Mouse (Mus musculus): ENCODE data around the gene Saa1. TPM values are rescaled to one million over a fixed set of nuclear protein-coding genes. Genes with fewer than 3 reads are reported as not detected.
"Not testable (repeated sequence)": the region's sequence is repeated elsewhere in the genome, so short reads cannot be mapped to it uniquely, and the experiment has no call there.

Saa1 gene
- polyA plus RNA-seq, 1 experiment from 2014 or later, result 2.9 TPM

DNA sequence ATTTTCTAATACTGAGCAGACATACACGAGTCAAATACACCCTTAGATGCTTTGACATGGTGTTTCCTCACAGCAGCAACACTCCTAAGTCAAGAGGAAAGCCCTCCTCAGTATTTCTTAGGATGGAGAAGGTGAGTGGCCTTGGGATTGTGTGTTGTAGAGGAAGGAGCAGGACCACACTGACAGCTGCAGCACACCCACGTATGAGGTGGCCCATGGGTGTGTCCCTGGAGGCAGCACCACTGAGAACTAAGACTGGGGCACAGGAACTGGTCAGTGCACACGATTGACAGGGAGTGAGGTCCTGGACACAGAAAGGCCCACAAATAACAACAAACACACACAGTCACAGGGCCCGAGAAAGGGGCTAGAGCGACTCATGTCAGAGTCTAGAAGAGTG lies 2.7 kb downstream of the Saa1 start:
- not testable (repeated sequence) for H3K4me2 ChIP-seq; H3K4me1 ChIP-seq; H3K27ac ChIP-seq; H3K27me3 ChIP-seq; ATAC-seq (replicated peaks; ENCODE audit: low FRiP score); H3K9me3 ChIP-seq (replicated peaks); H3K36me3 ChIP-seq; H3K4me3 ChIP-seq (replicated peaks); H3K9ac ChIP-seq
- WGBS, result 75% methylated on average over 5 of the region's 5 CpGs

DNA sequence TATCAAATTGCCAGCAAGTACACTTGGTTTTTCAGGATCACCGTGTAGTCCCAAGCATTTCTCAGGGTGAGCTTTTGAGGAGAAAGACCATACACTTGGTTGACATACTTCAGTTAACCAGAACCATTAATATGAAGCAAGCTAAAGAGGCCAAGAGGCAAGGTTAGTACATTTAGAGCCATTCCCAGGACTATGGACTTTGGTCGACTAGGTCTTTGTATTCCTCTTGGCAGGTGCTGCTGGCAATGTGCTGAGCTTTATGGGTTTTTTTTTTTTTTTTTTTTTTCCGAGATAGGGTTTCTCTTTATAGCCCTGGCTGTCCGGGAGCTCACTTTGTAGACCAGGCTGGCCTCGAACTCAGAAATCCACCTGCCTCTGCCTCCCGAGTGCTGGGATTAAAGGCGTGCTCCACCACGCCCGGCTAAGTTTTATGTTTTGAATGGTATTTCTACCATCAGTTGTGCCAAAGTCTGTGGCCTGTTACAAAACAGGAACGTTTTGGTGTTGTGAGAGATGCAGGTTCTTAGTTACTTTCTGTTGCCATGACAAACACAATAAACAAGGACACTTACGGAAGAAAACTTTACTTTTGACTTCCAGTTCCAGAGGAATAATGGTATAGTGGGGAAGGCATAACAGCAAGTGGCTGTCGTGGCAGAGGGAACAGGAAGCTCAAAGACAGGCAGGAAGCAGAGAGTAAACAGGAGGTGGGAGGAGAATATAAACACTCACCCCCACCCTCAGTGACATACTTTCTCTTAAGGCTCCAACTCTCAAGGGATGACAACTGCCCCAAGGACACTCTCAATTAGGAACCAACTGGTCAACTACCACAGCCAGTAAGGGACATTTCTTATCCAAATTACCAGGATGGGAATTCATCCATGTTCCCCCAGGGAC lies 4.0 kb downstream of the Saa1 start:
- H3K4me1 ChIP-seq, result no peaks in the 10 kb centered on the region
- no peaks in the 10 kb centered on the region for H3K9me3 ChIP-seq (replicated peaks)
- H3K27me3 ChIP-seq, result no peaks in the 10 kb centered on the region
- no peak overlapping the region for H3K9ac ChIP-seq
- 75% methylated on average over 12 of the region's 12 CpGs for WGBS
- H3K36me3 ChIP-seq, result no peaks in the 10 kb centered on the region
- H3K27ac ChIP-seq, result no peak overlapping the region
- H3K4me3 ChIP-seq (replicated peaks), result no peak overlapping the region
- ATAC-seq (replicated peaks; ENCODE audit: low FRiP score), result no peak
- no peak overlapping the region for H3K4me2 ChIP-seq

DNA sequence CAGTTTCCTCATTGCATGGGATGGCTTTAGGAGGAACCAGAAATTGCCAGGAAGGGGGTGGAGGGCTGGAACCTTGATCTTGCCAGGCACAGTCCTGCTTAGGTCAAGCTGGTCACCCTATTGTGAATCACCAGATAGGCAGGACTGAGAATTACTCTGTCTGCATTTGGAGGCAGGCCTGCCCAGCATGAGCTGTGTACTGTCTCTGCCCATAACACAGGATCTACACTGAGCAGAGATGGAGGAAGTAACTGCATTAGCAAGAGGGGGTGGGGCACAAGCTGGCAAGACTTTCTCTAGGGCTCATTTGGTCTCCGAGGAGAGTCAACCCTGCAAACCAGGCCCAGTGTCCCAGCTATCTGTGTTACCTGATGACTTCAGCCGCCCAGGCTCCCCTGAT lies 7.8 kb downstream of the Saa1 start:
- Histone ChIP-seq H3K4me3 (replicated peaks) (no peak overlapping the region), H3K36me3 (no peaks in the 10 kb centered on the region), H3K27me3 (no peaks in the 10 kb centered on the region), H3K27ac (no peak overlapping the region), H3K4me1 (no peaks in the 10 kb centered on the region), H3K9me3 (replicated peaks) (peaks cover 3% of the 10 kb centered on the region; the same call in 1 of the 2 replicates), H3K9ac (no peak overlapping the region), H3K4me2 (no peak overlapping the region)
- no peak for ATAC-seq (replicated peaks; ENCODE audit: low FRiP score)
- WGBS, result 78% methylated on average over 2 of the region's 2 CpGs

DNA sequence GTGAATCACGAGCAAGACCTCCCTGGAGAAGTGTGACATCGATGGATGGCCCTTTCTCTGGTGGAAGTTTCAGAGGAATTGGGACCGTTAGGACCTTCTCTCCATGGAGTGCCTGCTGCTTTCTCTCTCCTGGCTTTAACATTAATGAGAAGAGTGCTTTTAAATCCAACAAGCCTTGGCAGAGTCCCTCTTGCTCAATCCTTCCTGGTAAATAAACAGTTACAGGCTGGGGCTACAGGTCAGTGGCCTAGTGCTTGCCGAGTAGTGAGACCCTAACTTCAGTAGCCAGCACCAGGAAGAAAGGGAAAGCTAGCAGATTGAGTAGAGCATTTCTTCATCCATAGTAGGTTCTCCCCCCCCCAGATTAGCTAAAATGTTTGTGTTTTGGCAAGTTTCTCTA lies 10.3 kb downstream of the Saa1 start, which contains the start of gene Saa4:
TSS of gene Saa4 (minus strand) at position 146 of the 400 bp plus-strand sequence.
- Histone ChIP-seq H3K4me3 (replicated peaks) (no peak within 1 kb of the TSS), H3K36me3 (no peaks in the 10 kb centered on the region), H3K4me2 (no peak within 1 kb of the TSS), H3K9ac (no peak within 1 kb of the TSS), H3K27ac (no peak within 1 kb of the TSS), H3K4me1 (no peaks in the 10 kb centered on the region), H3K27me3 (no peaks in the 10 kb centered on the region), H3K9me3 (replicated peaks) (peaks cover 3% of the 10 kb centered on the region; the same call in 1 of the 2 replicates)
- ATAC-seq (replicated peaks; ENCODE audit: low FRiP score), result no peak
- WGBS, result 72% methylated on average over 4 of the region's 4 CpGs

DNA sequence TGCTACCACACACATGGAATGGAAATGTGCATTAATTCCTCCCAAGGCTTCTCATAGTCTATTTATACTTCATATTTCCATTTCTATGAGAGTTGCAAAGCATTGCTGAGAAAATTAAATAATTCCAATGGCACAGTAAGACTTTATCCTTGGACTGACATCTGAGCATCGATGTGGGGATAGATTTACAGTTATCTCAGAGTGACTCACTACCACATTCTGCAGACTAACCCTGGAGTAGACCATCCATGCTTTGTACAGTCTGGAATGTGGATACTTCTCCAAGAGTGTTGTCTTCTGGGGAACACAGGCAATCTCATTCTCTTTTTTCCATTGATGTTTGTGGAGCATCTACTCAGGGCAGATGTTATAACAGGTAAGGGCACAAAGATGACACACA lies 15.2 kb downstream of the Saa1 start:
- Histone ChIP-seq H3K9ac (no peak overlapping the region), H3K4me3 (replicated peaks) (no peak overlapping the region), H3K9me3 (replicated peaks) (no peaks in the 10 kb centered on the region), H3K36me3 (no peaks in the 10 kb centered on the region), H3K4me2 (no peak overlapping the region), H3K27ac (no peak overlapping the region), H3K27me3 (no peaks in the 10 kb centered on the region), H3K4me1 (peaks cover 9% of the 10 kb centered on the region; the same call in 1 of the 2 replicates)
- no peak for ATAC-seq (replicated peaks; ENCODE audit: low FRiP score)
- WGBS, result 83% methylated on average over 1 of the region's 1 CpGs

DNA sequence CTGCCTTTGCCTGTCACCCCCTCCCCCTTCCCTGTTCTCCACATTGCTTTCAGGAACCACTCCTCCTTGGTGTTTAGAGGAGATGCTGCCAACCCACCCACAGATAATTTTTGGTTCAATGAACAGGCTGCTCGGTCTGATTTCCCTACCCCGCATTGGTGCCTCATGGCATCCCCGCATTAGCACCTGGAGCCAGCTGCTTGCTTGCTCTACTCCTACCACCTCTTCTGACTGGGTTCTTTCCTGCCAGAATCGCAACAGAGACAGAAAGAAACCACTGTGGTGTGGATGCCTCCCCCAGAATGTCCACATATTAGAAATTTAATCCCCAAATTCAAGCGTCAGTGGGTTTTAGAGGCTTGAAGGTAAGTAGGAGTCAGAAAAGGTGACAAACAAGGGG lies 18.4 kb downstream of the Saa1 start:
- no peak overlapping the region for H3K9ac ChIP-seq
- no peak overlapping the region for H3K4me3 ChIP-seq (replicated peaks)
- H3K9me3 ChIP-seq (replicated peaks), result no peaks in the 10 kb centered on the region
- no peak overlapping the region; the same call in 1 of the 2 replicates for H3K4me2 ChIP-seq
- WGBS, result 43% methylated on average over 5 of the region's 5 CpGs
- no peaks in the 10 kb centered on the region for H3K36me3 ChIP-seq
- peak overlapping the region; percentile 29 for H3K27ac ChIP-seq
- H3K4me1 ChIP-seq, result peaks cover 9% of the 10 kb centered on the region; the same call in 1 of the 2 replicates
- no peaks in the 10 kb centered on the region for H3K27me3 ChIP-seq
- ATAC-seq (replicated peaks; ENCODE audit: low FRiP score), result peak; percentile 71

DNA sequence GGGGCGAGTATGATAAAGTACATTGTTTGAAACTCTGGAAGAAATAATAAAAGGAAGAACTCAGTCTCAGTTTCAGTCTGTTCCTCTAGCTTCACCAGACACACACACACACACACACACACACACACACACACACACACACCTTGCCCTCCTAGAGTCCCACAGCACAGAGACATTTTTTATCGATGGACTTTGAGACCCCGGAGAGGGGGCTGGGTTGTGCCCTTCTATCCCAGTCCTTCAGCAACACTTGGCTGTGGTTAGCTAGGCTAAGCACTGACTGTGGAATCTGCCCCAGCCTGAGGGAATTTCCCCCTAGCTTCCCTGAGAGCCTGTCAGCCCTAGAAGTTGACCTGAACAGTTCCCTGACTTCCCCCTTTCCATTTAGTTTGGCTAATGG lies 18.9 kb downstream of the Saa1 start:
- H3K27me3 ChIP-seq, result no peaks in the 10 kb centered on the region
- H3K9me3 ChIP-seq (replicated peaks), result no peaks in the 10 kb centered on the region
- no peak overlapping the region for H3K4me3 ChIP-seq (replicated peaks)
- no peaks in the 10 kb centered on the region for H3K36me3 ChIP-seq
- H3K9ac ChIP-seq, result no peak overlapping the region
- 68% methylated on average over 3 of the region's 3 CpGs for WGBS
- peaks cover 9% of the 10 kb centered on the region; the same call in 1 of the 2 replicates for H3K4me1 ChIP-seq
- peak overlapping the region; percentile 29 for H3K27ac ChIP-seq
- no peak overlapping the region for H3K4me2 ChIP-seq
- peak; percentile 22; the same call in 1 of the 2 replicates for ATAC-seq (replicated peaks; ENCODE audit: low FRiP score)

DNA sequence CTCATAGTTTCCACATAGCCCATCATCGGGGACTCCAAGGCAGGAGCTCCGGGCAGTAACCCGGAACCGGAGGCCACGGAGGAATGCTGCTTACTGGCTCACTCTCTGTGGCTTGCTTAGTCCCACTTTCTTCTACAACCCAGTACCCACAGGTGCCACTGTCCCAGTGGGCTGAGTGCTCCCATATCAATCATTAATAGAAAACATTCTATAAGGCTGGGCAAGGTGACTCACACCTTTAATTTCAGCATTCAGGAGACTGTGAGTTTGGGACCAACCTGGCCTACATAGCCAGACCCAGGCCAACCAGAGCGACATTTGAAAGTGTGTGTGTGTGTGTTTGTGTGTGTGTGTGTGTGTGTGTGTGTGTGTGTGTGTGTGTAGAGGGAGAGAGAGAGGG lies 19.4 kb downstream of the Saa1 start:
- Histone ChIP-seq H3K36me3 (no peaks in the 10 kb centered on the region), H3K9ac (no peak overlapping the region), H3K27ac (no peak overlapping the region), H3K4me3 (replicated peaks) (no peak overlapping the region), H3K27me3 (no peaks in the 10 kb centered on the region), H3K4me1 (peaks cover 9% of the 10 kb centered on the region; the same call in 1 of the 2 replicates), H3K4me2 (no peak overlapping the region), H3K9me3 (replicated peaks) (no peaks in the 10 kb centered on the region)
- WGBS, result 84% methylated on average over 6 of the region's 6 CpGs
- no peak for ATAC-seq (replicated peaks; ENCODE audit: low FRiP score)

DNA sequence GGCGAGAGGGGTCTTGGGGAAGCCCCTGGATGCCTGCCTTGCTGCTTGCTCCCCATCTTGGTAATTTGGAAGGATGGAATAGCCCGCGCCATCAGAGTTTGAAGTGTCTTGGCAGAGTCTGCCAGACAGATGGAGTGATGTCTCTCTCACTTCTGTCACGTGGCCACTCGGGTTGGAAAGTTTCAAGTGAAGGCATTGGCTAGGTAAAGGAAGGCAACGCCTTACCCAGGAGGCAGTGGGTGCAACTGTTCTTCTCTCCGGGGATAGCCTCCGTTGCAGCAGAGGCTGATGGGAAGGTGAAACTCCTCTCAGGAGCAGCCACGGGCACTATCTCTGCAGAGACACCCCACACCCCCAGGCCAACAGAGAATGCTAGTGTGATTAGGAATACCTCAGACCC lies 22.3 kb downstream of the Saa1 start:
- no peak for ATAC-seq (replicated peaks; ENCODE audit: low FRiP score)

DNA sequence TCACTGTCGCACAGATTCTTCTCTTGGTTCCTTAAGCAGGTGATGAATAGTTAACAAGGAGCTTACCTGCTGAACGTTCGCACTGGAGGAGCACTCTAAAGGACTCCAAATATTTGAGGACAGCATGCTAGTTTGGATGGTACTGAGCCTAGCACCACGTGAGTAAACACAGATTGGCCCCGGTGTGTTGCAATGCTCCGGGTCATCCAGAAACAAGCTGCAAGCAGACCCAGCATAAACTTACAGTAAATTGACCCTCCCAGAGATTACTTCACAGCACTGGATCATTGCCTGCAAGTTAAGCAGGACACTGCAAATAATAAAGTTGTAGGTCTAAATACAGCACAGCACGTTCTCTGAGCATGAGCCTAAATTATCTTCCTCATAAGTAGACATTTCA lies 23.3 kb downstream of the Saa1 start:
- H3K36me3 ChIP-seq, result no peaks in the 10 kb centered on the region
- H3K27ac ChIP-seq, result no peak overlapping the region
- no peak overlapping the region for H3K9ac ChIP-seq
- 83% methylated on average over 7 of the region's 7 CpGs for WGBS
- H3K4me1 ChIP-seq, result peaks cover 9% of the 10 kb centered on the region; the same call in 1 of the 2 replicates
- H3K4me3 ChIP-seq (replicated peaks), result no peak overlapping the region
- peaks cover 4% of the 10 kb centered on the region; the same call in 1 of the 2 replicates for H3K27me3 ChIP-seq
- H3K9me3 ChIP-seq (replicated peaks), result no peaks in the 10 kb centered on the region
- H3K4me2 ChIP-seq, result no peak overlapping the region
- no peak for ATAC-seq (replicated peaks; ENCODE audit: low FRiP score)

More for the DNA sequence above, 22.3 kb downstream of the Saa1 start:
- Histone ChIP-seq H3K4me1 (peaks cover 9% of the 10 kb centered on the region; the same call in 1 of the 2 replicates), H3K9ac (no peak overlapping the region), H3K27me3 (peaks cover 4% of the 10 kb centered on the region; the same call in 1 of the 2 replicates), H3K4me2 (no peak overlapping the region), H3K9me3 (replicated peaks) (no peaks in the 10 kb centered on the region), H3K36me3 (no peaks in the 10 kb centered on the region), H3K27ac (no peak overlapping the region), H3K4me3 (replicated peaks) (no peak overlapping the region)
- WGBS, result 82% methylated on average over 9 of the region's 9 CpGs

DNA sequence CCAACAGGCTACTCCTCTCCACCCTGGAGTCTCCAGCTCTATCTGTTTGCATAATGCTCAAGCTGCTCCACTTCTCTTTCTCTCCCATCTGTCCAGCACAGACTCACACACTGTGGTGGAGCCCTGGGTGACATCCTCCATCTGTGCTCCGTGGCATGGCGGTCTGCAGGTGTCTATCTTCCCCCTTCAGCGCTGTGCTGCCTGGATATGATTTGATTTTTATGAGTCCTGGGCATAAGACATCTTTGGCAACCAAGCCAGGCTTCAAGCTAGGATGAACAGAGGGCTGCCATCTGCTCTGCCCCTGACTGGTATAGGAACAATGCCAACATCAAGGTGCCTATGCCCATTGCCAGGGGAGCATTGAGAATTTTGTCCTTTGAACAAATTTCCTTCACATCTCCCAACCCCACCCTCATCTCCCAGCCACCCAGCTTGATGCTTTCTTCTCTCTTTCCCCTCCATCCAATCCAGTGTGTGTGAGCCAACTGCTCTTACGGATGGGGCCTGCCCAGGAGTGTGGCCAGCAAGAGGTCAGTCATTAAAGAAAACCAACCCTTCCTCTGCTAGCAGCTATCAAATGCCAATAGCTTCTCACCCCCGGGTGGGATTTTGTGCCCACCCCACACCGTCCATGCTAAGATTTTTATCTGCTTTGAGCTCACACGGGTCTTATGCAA lies 24.0 kb downstream of the Saa1 start:
- Histone ChIP-seq H3K9me3 (replicated peaks) (no peaks in the 10 kb centered on the region), H3K36me3 (no peaks in the 10 kb centered on the region), H3K27me3 (peaks cover 4% of the 10 kb centered on the region; the same call in 1 of the 2 replicates), H3K4me3 (replicated peaks) (no peak overlapping the region), H3K27ac (no peak overlapping the region), H3K4me2 (no peak overlapping the region), H3K4me1 (peaks cover 5% of the 10 kb centered on the region; the same call in 1 of the 2 replicates), H3K9ac (no peak overlapping the region)
- 78% methylated on average over 7 of the region's 7 CpGs for WGBS
- no peak for ATAC-seq (replicated peaks; ENCODE audit: low FRiP score)

DNA sequence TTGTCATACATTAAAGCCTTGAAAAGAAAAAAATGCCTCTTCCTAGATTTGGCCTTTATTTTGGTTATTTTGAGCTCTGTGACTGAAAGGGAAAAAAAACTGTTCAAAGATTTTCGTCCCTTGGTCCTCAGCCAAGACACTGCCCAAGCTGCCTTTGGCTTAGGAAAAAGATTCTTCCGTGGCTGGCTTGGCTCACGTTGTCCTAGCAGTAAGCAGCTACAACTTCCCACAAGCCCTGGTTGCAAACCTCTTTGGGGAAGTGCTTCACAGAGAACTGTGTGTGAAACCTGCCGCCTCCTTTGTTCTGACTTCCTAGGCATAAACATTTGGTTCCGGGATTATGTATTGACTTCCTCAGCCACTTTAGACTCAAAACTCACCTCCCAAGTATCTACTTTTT lies 25.9 kb downstream of the Saa1 start:
- Histone ChIP-seq H3K4me1 (no peaks in the 10 kb centered on the region), H3K4me3 (replicated peaks) (no peak overlapping the region), H3K27me3 (peaks cover 4% of the 10 kb centered on the region; the same call in 1 of the 2 replicates), H3K36me3 (no peaks in the 10 kb centered on the region), H3K27ac (no peak overlapping the region), H3K4me2 (no peak overlapping the region), H3K9ac (no peak overlapping the region), H3K9me3 (replicated peaks) (no peaks in the 10 kb centered on the region)
- ATAC-seq (replicated peaks; ENCODE audit: low FRiP score), result no peak
- 45% methylated on average over 5 of the region's 5 CpGs for WGBS
